Mouse (Mus musculus) frontal cortex, adult (tissue): ENCODE results near the gene Cd81.

Source experiments
- ATAC-seq: cut with Nextera tagmentation; 2 replicates; pipeline ENCODE4 v1.9.2; 2017; ENCODE audit warnings: mild to moderate bottlenecking, moderate library complexity, mixed read lengths; ENCODE audit not compliant: low TSS enrichment

The Cd81 gene

GRCm38 (mm10) chr7:143112395-143112794, 59.9 kb downstream of the Cd81 start:
- ATAC-seq, result no peak

GRCm38 (mm10) chr7:143114773-143115172, 62.2 kb downstream of the Cd81 start:
- no peak for ATAC-seq

GRCm38 (mm10) chr7:143116521-143116920, 64.0 kb downstream of the Cd81 start:
- no peak for ATAC-seq
